Mouse (Mus musculus) liver, adult 2 months (tissue): ENCODE results near the gene Jak2. TPM values are rescaled to one million over a fixed set of nuclear protein-coding genes. Genes with fewer than 3 reads are reported as not detected.

ENCODE experiments used
- DNase-seq: peaks from one replicate; pipeline ENCODE4 v3.0.0-alpha.2; 2011; ENCODE audit warnings: low read depth, low spot score; ENCODE audit errors: extremely low read depth
- H3K27ac ChIP-seq: fragments of 200-500 bp; replicated peaks from 2 replicates; pipeline ENCODE4 v1.5.1; 2012; ENCODE audit warnings: low read depth, mild to moderate bottlenecking, control low read depth, inconsistent platforms, low read length; ENCODE audit not compliant: insufficient read depth
- H3K27me3 ChIP-seq: fragments of 200-500 bp; 2 replicates; pipeline ENCODE4 v1.6.1; 2012; ENCODE audit warnings: mild to moderate bottlenecking, moderate library complexity, low read length, inconsistent platforms; ENCODE audit not compliant: control insufficient read depth, insufficient read depth
- H3K36me3 ChIP-seq: fragments of 200-500 bp; 2 replicates; pipeline ENCODE4 v1.6.1; 2012; ENCODE audit warnings: low read length, inconsistent platforms; ENCODE audit not compliant: control insufficient read depth, insufficient read depth
- H3K4me1 ChIP-seq: fragments of 200-500 bp; 2 replicates; pipeline ENCODE4 v1.6.1; 2011; ENCODE audit warnings: low read length; ENCODE audit not compliant: control insufficient read depth, insufficient read depth
- H3K4me3 ChIP-seq: fragments of 200-500 bp; 2 replicates; pipeline ENCODE4 v1.5.1; 2011; ENCODE audit warnings: low read depth, mild to moderate bottlenecking, control low read depth, low read length, moderate library complexity; ENCODE audit not compliant: insufficient read depth
- H3K79me2 ChIP-seq: fragments of 200-500 bp; 2 replicates; pipeline ENCODE4 v1.6.1; 2012; ENCODE audit warnings: inconsistent platforms, mild to moderate bottlenecking, low read length, moderate library complexity; ENCODE audit not compliant: control insufficient read depth, insufficient read depth
- H3K9ac ChIP-seq: fragments of 200-500 bp; 2 replicates; pipeline ENCODE4 v1.6.1; 2012; ENCODE audit warnings: low read depth, mild to moderate bottlenecking, control low read depth, inconsistent platforms, low read length
- CTCF ChIP-seq: fragments of 200-500 bp; IDR thresholded peaks from 2 replicates; pipeline ENCODE4 v1.5.1; 2011; ENCODE audit warnings: low read depth, low read length, control low read depth
- POLR2A ChIP-seq: fragments of 200-500 bp; IDR thresholded peaks from 2 replicates; pipeline ENCODE4 v1.6.1; 2011; ENCODE audit warnings: low read length, control low read depth; ENCODE audit not compliant: insufficient read depth; ENCODE audit errors: extremely low read depth
- WGBS: fragments of 180-500 bp; shearing (Covaris S2); methylation state at CpG from one replicate; pipeline ENCODE4 v1.1.7; 2018; 5-methylcytosine and 5-hydroxymethylcytosine counted together
- polyA plus RNA-seq: library from polyadenylated mRNA; depleted of rRNA; stranded (reverse); fragments of >200 nt; gene quantifications from 2 replicates; pipeline ENCODE4 v1.2.3, GENCODE M21; 2012
- total RNA-seq: library from RNA; depleted of rRNA; stranded (reverse); fragments of >200 nt; gene quantifications from 2 replicates; pipeline ENCODE4 v1.2.3, GENCODE M21; 2014

Jak2 gene
- total and polyA plus RNA-seq, 2 experiments, result 2.1 to 13.0 TPM

DNA sequence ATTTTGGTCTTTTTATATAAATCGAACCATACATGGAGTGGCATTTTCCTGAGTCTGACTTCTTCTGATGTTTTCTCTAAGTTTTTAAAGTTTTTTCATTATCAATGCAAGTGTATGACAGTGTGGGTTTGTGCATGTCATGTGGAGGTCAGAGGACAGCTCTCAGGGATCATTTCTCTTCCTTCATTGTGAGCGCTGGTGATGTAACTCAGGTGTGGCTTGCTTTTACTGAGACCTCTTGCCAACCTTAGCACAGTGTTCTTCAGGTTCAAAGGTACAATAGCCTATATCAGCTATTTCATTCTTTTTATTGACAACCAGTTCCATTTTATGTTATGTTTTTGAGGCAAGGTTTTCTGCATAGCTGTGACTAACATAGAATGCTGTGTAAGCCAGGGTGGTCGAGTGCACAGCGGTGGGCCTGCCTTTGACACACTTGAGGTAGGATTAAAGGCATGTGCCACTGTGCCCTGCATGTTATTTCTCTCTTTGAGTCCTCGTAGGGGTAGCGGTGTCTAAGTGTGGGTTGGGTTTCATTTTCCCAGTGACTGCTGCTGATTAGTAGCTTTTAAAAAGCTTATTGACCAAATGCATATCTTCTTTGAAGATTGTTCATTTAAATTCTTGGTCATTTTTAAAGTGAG is 27.4 kb downstream of the Jak2 start:
- no peak overlapping the region for H3K27ac ChIP-seq
- H3K4me1 ChIP-seq, result no peaks in the 10 kb centered on the region
- no peak for TF ChIP-seq POLR2A
- TF ChIP-seq CTCF, result no peak
- no peaks in the 10 kb centered on the region for H3K27me3 ChIP-seq
- no peak overlapping the region for H3K4me3 ChIP-seq
- H3K9ac ChIP-seq, result no peak overlapping the region
- 89% methylated on average over 6 of the region's 6 CpGs for WGBS
- DNase-seq, result peak; percentile 19
- H3K79me2 ChIP-seq, result no peaks in the 10 kb centered on the region
- peaks cover 35% of the 10 kb centered on the region for H3K36me3 ChIP-seq

- 48% methylated on average over 7 of the region's 7 CpGs for WGBS
- H3K4me1 ChIP-seq, result peaks cover 2% of the 10 kb centered on the region; the same call in 1 of the 2 replicates
- no peak overlapping the region for H3K4me3 ChIP-seq
- H3K36me3 ChIP-seq, result peaks cover 20% of the 10 kb centered on the region
- DNase-seq, result peak; percentile 76
- no peaks in the 10 kb centered on the region for H3K79me2 ChIP-seq
- no peak overlapping the region for H3K9ac ChIP-seq
- no peak for TF ChIP-seq CTCF
- TF ChIP-seq POLR2A, result no peak
- H3K27ac ChIP-seq, result no peak overlapping the region
- no peaks in the 10 kb centered on the region for H3K27me3 ChIP-seq
Observed at GRCm38 (mm10) chr19:29285451-29285869, 33.8 kb downstream of the Jak2 start.

- Histone ChIP-seq H3K4me3 (no peak overlapping the region), H3K27ac (no peak overlapping the region), H3K79me2 (no peaks in the 10 kb centered on the region), H3K9ac (no peak overlapping the region), H3K4me1 (peaks cover 2% of the 10 kb centered on the region; the same call in 1 of the 2 replicates), H3K36me3 (peaks cover 22% of the 10 kb centered on the region), H3K27me3 (no peaks in the 10 kb centered on the region)
- WGBS, result 83% methylated on average over 8 of the region's 8 CpGs
- DNase-seq, result no peak
- TF ChIP-seq CTCF, result no peak
Observed at GRCm38 (mm10) chr19:29287863-29288262, 36.2 kb downstream of the Jak2 start.

- no peak for DNase-seq
- Histone ChIP-seq H3K4me3 (no peak overlapping the region), H3K27ac (no peak overlapping the region), H3K79me2 (no peaks in the 10 kb centered on the region), H3K36me3 (peaks cover 27% of the 10 kb centered on the region), H3K27me3 (no peaks in the 10 kb centered on the region), H3K4me1 (no peaks in the 10 kb centered on the region), H3K9ac (no peak overlapping the region)
- WGBS, result 84% methylated on average over 14 of the region's 14 CpGs
- TF ChIP-seq POLR2A, result no peak
- no peak for TF ChIP-seq CTCF
Observed at GRCm38 (mm10) chr19:29291532-29291931, 39.9 kb downstream of the Jak2 start.

DNA sequence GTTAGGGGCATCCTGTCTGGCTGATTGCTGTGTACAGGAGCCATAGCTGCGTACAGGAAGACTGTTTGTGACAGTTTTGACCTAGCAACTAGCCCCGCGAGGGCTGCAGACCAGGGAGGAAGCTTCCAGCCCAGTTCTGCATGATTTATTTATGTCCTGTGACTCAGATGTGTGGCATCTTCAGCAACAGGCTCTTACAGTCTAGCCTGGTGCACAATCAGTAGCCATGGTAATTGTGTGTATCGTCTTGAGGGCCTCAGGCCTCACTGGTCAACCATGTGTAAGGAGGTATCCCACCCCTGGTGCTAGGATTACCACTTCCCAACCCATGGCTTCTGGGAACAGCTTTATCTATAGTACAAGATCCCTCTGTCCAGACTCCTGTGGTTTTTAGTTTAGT is 40.9 kb downstream of the Jak2 start:
- Histone ChIP-seq H3K27me3 (no peaks in the 10 kb centered on the region), H3K4me1 (no peaks in the 10 kb centered on the region), H3K27ac (no peak overlapping the region), H3K36me3 (peaks cover 25% of the 10 kb centered on the region), H3K9ac (no peak overlapping the region), H3K79me2 (no peaks in the 10 kb centered on the region), H3K4me3 (no peak overlapping the region)
- no peak for TF ChIP-seq POLR2A
- no peak for TF ChIP-seq CTCF
- WGBS, result 90% methylated on average over 4 of the region's 4 CpGs
- DNase-seq, result no peak

DNA sequence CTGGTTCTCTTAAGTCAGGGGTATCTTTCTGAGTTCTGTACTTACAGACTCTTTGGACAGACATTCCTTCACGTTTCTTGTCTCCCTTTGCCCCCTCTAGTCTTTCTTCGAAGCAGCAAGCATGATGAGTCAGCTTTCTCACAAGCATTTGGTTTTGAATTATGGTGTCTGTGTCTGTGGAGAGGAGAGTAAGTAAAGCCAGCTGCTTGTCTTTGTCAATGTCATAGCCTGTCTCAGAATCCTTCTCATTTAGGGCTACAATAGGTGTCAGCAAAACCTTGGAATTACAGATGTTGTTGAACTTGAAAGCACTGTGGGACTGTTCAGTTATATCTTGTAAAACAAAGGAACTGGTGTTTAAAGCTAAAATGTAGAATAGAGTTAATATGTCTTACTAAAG is 43.1 kb downstream of the Jak2 start:
- no peak for TF ChIP-seq CTCF
- no peak for TF ChIP-seq POLR2A
- no peak overlapping the region for H3K9ac ChIP-seq
- 83% methylated on average over 2 of the region's 2 CpGs for WGBS
- DNase-seq, result no peak
- no peak overlapping the region for H3K27ac ChIP-seq
- no peaks in the 10 kb centered on the region for H3K4me1 ChIP-seq
- no peaks in the 10 kb centered on the region for H3K27me3 ChIP-seq
- H3K4me3 ChIP-seq, result no peak overlapping the region
- no peaks in the 10 kb centered on the region for H3K79me2 ChIP-seq
- H3K36me3 ChIP-seq, result peaks cover 29% of the 10 kb centered on the region
